In the genomic region with DNA sequence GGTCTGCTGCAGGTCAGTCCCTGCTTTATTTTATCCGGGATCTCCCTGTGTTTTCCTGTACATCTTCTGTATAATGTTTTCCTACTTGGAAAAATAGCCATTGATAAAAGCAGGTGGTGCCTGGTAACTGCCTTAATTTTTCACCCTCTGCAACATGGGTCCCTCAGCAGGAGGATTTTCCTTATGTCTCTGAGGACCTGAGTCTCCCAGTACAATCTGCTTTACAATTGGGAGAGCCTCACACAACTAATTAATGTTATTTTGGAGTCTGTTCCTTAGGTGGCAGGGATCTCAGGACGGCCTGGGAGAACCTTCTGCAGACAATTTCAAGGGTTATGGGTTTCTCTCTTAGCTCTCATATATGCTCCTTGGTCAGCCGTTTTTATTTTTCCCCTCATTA, we compare ENCODE assay signal across 45 mouse cellular contexts. TPM values are rescaled to one million over a fixed set of nuclear protein-coding genes. Genes with fewer than 3 reads are reported as not detected.
"Had no signal": no experiment of that assay in that cellular context is flagged by ENCODE, and none has a peak within 500 bp of the region (broad histone marks: within the 10 kb centered on the region; RNA-seq: fewer than 3 reads in every experiment).

A gene (minus strand): TSS at position 101 of the 400 bp plus-strand sequence.

- ATAC-seq: liver, embryonic 12.5 days; liver, postnatal 0 days; lung, postnatal 0 days; midbrain, embryonic 13.5 days; midbrain, embryonic 15.5 days had no signal

- H3K9me3 ChIP-seq: limb, embryonic 10.5 days; liver, embryonic 13.5 days; liver, embryonic 15.5 days; lung, embryonic 15.5 days; midbrain, embryonic 12.5 days; midbrain, embryonic 15.5 days had no signal

- H3K4me3 ChIP-seq: liver, embryonic 12.5 days; liver, embryonic 13.5 days; liver, embryonic 15.5 days; lung, embryonic 15.5 days; myocyte had no signal

- H3K4me1 ChIP-seq: liver, embryonic 12.5 days; liver, embryonic 13.5 days; liver, embryonic 15.5 days; lung, embryonic 15.5 days; midbrain, embryonic 15.5 days; neural tube, embryonic 12.5 days had no signal

- H3K36me3 ChIP-seq: limb, embryonic 10.5 days; limb, embryonic 12.5 days; limb, embryonic 13.5 days; limb, embryonic 15.5 days; liver, embryonic 12.5 days; liver, embryonic 13.5 days; liver, embryonic 15.5 days; lung, embryonic 15.5 days; midbrain, embryonic 10.5 days; midbrain, embryonic 12.5 days; midbrain, embryonic 13.5 days; midbrain, embryonic 15.5 days; neural tube, embryonic 12.5 days had no signal

- DNase-seq: left cerebral cortex, postnatal 4 days; liver; liver, embryonic 13.5 days; liver, postnatal 0 days; lung, adult 18-20 months; lung, adult 2 months; lung, embryonic 14.5 days; lung, postnatal 10 days; lung, postnatal 14 days; lung, postnatal 36 days; lung, postnatal 4 days; midbrain, embryonic 14.5 days had no signal

- H3K9ac ChIP-seq: limb, embryonic 15.5 days; liver, embryonic 12.5 days; liver, embryonic 13.5 days; liver, embryonic 14.5 days; liver, embryonic 15.5 days; liver, postnatal 0 days; lung, embryonic 14.5 days; lung, embryonic 15.5 days had no signal

- H3K27ac ChIP-seq: left cerebral cortex, adult 2 months; limb, embryonic 10.5 days; limb, embryonic 12.5 days; limb, embryonic 13.5 days; limb, embryonic 15.5 days; liver, embryonic 12.5 days; liver, embryonic 13.5 days; liver, embryonic 14.5 days; liver, embryonic 15.5 days; lung, embryonic 15.5 days; macrophage; midbrain, embryonic 10.5 days; midbrain, embryonic 12.5 days; midbrain, embryonic 13.5 days; midbrain, embryonic 15.5 days; neural tube, embryonic 12.5 days had no signal

- H3K4me2 ChIP-seq: limb, embryonic 15.5 days; liver, embryonic 13.5 days; liver, embryonic 15.5 days; lung, embryonic 14.5 days had no signal

RNA-seq across cellular contexts. Expression of the gene that starts here (rescaled TPM):
- total RNA-seq: left cerebral cortex, adult 2 months; left cerebral cortex, adult 8-10 months; left cerebral cortex, postnatal 10 days; left cerebral cortex, postnatal 14 days; left cerebral cortex, postnatal 25 days; left cerebral cortex, postnatal 36 days; left cerebral cortex, postnatal 4 days; liver, adult 2 months; megakaryocyte progenitor cell, adult 5-6 weeks; megakaryocyte-erythroid progenitor cell, adult 5-6 weeks; midbrain, postnatal 0 days; monocyte, adult 5-6 weeks had no signal
- polyA plus RNA-seq: limb, embryonic 10.5 days; limb, embryonic 11.5 days; limb, embryonic 12.5 days; limb, embryonic 13.5 days; limb, embryonic 14.5 days; limb, embryonic 15.5 days; liver, adult 2 months; liver, embryonic 11.5 days; liver, embryonic 12.5 days; liver, embryonic 13.5 days; liver, embryonic 14.5 days; liver, embryonic 15.5 days; liver, embryonic 16.5 days; liver, postnatal 0 days; lung, adult 2 months; lung, embryonic 14.5 days; lung, embryonic 15.5 days; lung, embryonic 16.5 days; lung, postnatal 0 days; macrophage; midbrain, embryonic 10.5 days; midbrain, embryonic 12.5 days; midbrain, embryonic 13.5 days; midbrain, embryonic 14.5 days; midbrain, embryonic 15.5 days; myocyte; neural tube, embryonic 11.5 days; neural tube, embryonic 12.5 days had no signal
